Mouse (Mus musculus): ENCODE measurements at regions not wholly inside any gene's neighbourhood (a gene's known extent, or its start where the extent isn't known, plus 50 kb on each side); places are given as distances from the start of the nearest gene placed in this dataset.

GRCm38 (mm10) chr5:118978921-118979630 lies 418.6 kb downstream of the Med13l start:
- no peak for TF ChIP-seq POLR2A (IDR thresholded peaks at IDR 0.05; ENCODE audit: borderline replicate concordance, extremely low read depth, insufficient read depth, insufficient read length)
- peaks cover 5% of the 10 kb centered on the region; the same call in 1 of the 2 replicates for H3K27me3 ChIP-seq (ENCODE audit: control insufficient read depth, insufficient read depth, low read length)
- H3K4me1 ChIP-seq (ENCODE audit: control insufficient read depth, insufficient read depth, low read length) = 0 out of 2 replicates have a peak, but pooled peaks cover 5% of the 10 kb centered on the region
- 90% methylated on average over 11 of the region's 11 CpGs for WGBS
- H3K4me3 ChIP-seq (replicated peaks; ENCODE audit: low read length) = no peak overlapping the region
- no peak overlapping the region for H3K4me2 ChIP-seq (replicated peaks; ENCODE audit: low read depth, low read length, severe bottlenecking)
- ATAC-seq (ENCODE audit: low FRiP score, low read depth) = no peak
- DNase-seq (ENCODE audit: low spot score) = no peak
- H3K36me3 ChIP-seq (ENCODE audit: control insufficient read depth, insufficient read depth, low read length) = no peaks in the 10 kb centered on the region
- H3K9me3 ChIP-seq (ENCODE audit: control insufficient read depth, low read length) = no peaks in the 10 kb centered on the region
- no peak overlapping the region for H3K9ac ChIP-seq (ENCODE audit: low read depth, low read length, severe bottlenecking)
- no peak overlapping the region for H3K27ac ChIP-seq (replicated peaks; ENCODE audit: low read depth, low read length)

- Histone ChIP-seq H3K4me3 (replicated peaks; ENCODE audit: low read length) (no peak overlapping the region), H3K27me3 (ENCODE audit: control insufficient read depth, insufficient read depth, low read length) (no peaks in the 10 kb centered on the region), H3K36me3 (ENCODE audit: control insufficient read depth, insufficient read depth, low read length) (no peaks in the 10 kb centered on the region), H3K9me3 (ENCODE audit: control insufficient read depth, low read length) (no peaks in the 10 kb centered on the region), H3K27ac (replicated peaks; ENCODE audit: low read depth, low read length) (no peak overlapping the region), H3K9ac (ENCODE audit: low read depth, low read length, severe bottlenecking) (peak overlapping the region; percentile 25; the same call in 1 of the 2 replicates), H3K4me2 (replicated peaks; ENCODE audit: low read depth, low read length, severe bottlenecking) (no peak overlapping the region), H3K4me1 (ENCODE audit: control insufficient read depth, insufficient read depth, low read length) (0 out of 2 replicates have a peak, but pooled peaks cover 1% of the 10 kb centered on the region)
- ATAC-seq (ENCODE audit: low FRiP score, low read depth) (no peak), DNase-seq (ENCODE audit: low spot score) (no peak)
- 9% methylated on average over 16 of the region's 16 CpGs for WGBS
- no peak for TF ChIP-seq POLR2A (IDR thresholded peaks at IDR 0.05; ENCODE audit: borderline replicate concordance, extremely low read depth, insufficient read depth, insufficient read length)
These were observed 420.6 kb downstream of the Med13l start for GRCm38 (mm10) chr5:118981046-118981445.

GRCm38 (mm10) chr5:118984251-118984650 lies 423.8 kb downstream of the Med13l start:
- DNase-seq (ENCODE audit: low spot score) (no peak), ATAC-seq (ENCODE audit: low FRiP score, low read depth) (no peak)
- Histone ChIP-seq H3K4me2 (replicated peaks; ENCODE audit: low read depth, low read length, severe bottlenecking) (no peak overlapping the region), H3K4me1 (ENCODE audit: control insufficient read depth, insufficient read depth, low read length) (0 out of 2 replicates have a peak, but pooled peaks cover 3% of the 10 kb centered on the region), H3K9ac (ENCODE audit: low read depth, low read length, severe bottlenecking) (no peak overlapping the region), H3K4me3 (replicated peaks; ENCODE audit: low read length) (no peak overlapping the region), H3K9me3 (ENCODE audit: control insufficient read depth, low read length) (no peaks in the 10 kb centered on the region), H3K27me3 (ENCODE audit: control insufficient read depth, insufficient read depth, low read length) (no peaks in the 10 kb centered on the region), H3K36me3 (ENCODE audit: control insufficient read depth, insufficient read depth, low read length) (no peaks in the 10 kb centered on the region), H3K27ac (replicated peaks; ENCODE audit: low read depth, low read length) (no peak overlapping the region)
- TF ChIP-seq POLR2A (IDR thresholded peaks at IDR 0.05; ENCODE audit: borderline replicate concordance, extremely low read depth, insufficient read depth, insufficient read length) = no peak
- WGBS = 87% methylated on average over 3 of the region's 3 CpGs

GRCm38 (mm10) chr5:118984797-118985408 lies 424.4 kb downstream of the Med13l start:
- no peak overlapping the region for H3K27ac ChIP-seq (replicated peaks; ENCODE audit: low read depth, low read length)
- WGBS = 84% methylated on average over 9 of the region's 9 CpGs
- no peak overlapping the region for H3K4me3 ChIP-seq (replicated peaks; ENCODE audit: low read length)
- H3K27me3 ChIP-seq (ENCODE audit: control insufficient read depth, insufficient read depth, low read length) = no peaks in the 10 kb centered on the region
- ATAC-seq (ENCODE audit: low FRiP score, low read depth) (no peak), DNase-seq (ENCODE audit: low spot score) (no peak)
- H3K9me3 ChIP-seq (ENCODE audit: control insufficient read depth, low read length) = no peaks in the 10 kb centered on the region
- H3K36me3 ChIP-seq (ENCODE audit: control insufficient read depth, insufficient read depth, low read length) = no peaks in the 10 kb centered on the region
- 0 out of 2 replicates have a peak, but pooled peaks cover 3% of the 10 kb centered on the region for H3K4me1 ChIP-seq (ENCODE audit: control insufficient read depth, insufficient read depth, low read length)
- no peak overlapping the region for H3K4me2 ChIP-seq (replicated peaks; ENCODE audit: low read depth, low read length, severe bottlenecking)
- no peak for TF ChIP-seq POLR2A (IDR thresholded peaks at IDR 0.05; ENCODE audit: borderline replicate concordance, extremely low read depth, insufficient read depth, insufficient read length)
- no peak overlapping the region for H3K9ac ChIP-seq (ENCODE audit: low read depth, low read length, severe bottlenecking)

- H3K4me3 ChIP-seq (replicated peaks; ENCODE audit: low read length) = no peak overlapping the region
- no peak for TF ChIP-seq POLR2A (IDR thresholded peaks at IDR 0.05; ENCODE audit: borderline replicate concordance, extremely low read depth, insufficient read depth, insufficient read length)
- H3K4me1 ChIP-seq (ENCODE audit: control insufficient read depth, insufficient read depth, low read length) = 0 out of 2 replicates have a peak, but pooled peaks cover 3% of the 10 kb centered on the region
- no peak overlapping the region for H3K4me2 ChIP-seq (replicated peaks; ENCODE audit: low read depth, low read length, severe bottlenecking)
- DNase-seq (ENCODE audit: low spot score) = no peak
- ATAC-seq (ENCODE audit: low FRiP score, low read depth) = no peak
- H3K9me3 ChIP-seq (ENCODE audit: control insufficient read depth, low read length) = no peaks in the 10 kb centered on the region
- H3K27me3 ChIP-seq (ENCODE audit: control insufficient read depth, insufficient read depth, low read length) = no peaks in the 10 kb centered on the region
- 57% methylated on average over 10 of the region's 10 CpGs for WGBS
- no peaks in the 10 kb centered on the region for H3K36me3 ChIP-seq (ENCODE audit: control insufficient read depth, insufficient read depth, low read length)
- no peak overlapping the region for H3K27ac ChIP-seq (replicated peaks; ENCODE audit: low read depth, low read length)
- no peak overlapping the region for H3K9ac ChIP-seq (ENCODE audit: low read depth, low read length, severe bottlenecking)
These were observed 427.0 kb downstream of the Med13l start for GRCm38 (mm10) chr5:118987376-118988000.

Measured in limb, embryonic 14.5 days (tissue).